Mouse (Mus musculus): Measurements from ENCODE around the gene Prlr. TPM values are rescaled to one million over a fixed set of nuclear protein-coding genes. Genes with fewer than 3 reads are reported as not detected.

The Prlr gene
- total and polyA plus RNA-seq, 2 experiments from 2014 or later: 2.3 to 4.8 TPM

DNA sequence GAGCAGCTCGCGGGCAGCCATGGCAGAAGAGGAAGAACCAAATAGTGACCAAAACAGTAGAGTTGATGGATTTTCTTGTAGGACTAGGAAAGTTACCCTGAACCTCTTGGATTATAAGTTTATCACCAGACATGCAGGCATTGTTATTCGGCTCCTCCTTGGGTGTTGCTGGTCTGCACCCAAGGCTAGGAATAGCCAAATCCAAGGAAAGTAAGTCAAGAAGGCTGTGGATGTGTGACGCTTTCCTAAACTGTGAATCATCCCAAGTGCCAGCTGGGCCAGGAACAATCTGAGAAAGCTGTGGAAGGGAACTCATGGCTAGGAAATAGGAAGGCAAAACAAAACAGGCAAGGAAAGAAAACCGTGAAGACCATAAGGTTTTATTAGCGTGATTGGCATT lies 2.0 kb upstream of the Prlr start:
- Histone ChIP-seq H3K4me3 (ENCODE audit: low read depth, low read length) (no peak overlapping the region), H3K27ac (ENCODE audit: low read depth, low read length) (no peak overlapping the region), H3K4me1 (ENCODE audit: insufficient read depth, low read length) (no peaks in the 10 kb centered on the region), H3K27me3 (ENCODE audit: insufficient read depth, low read length) (no peaks in the 10 kb centered on the region), H3K36me3 (ENCODE audit: insufficient read depth, low read length) (no peaks in the 10 kb centered on the region), H3K4me2 (ENCODE audit: low read depth, low read length, poor library complexity, severe bottlenecking) (no peak overlapping the region), H3K9me3 (ENCODE audit: low read length) (no peaks in the 10 kb centered on the region), H3K9ac (replicated peaks; ENCODE audit: low read length, poor library complexity, severe bottlenecking) (no peak overlapping the region)
- WGBS: 95% methylated on average over 6 of the region's 6 CpGs
- TF ChIP-seq CTCF (IDR thresholded peaks at IDR 0.05): no peak
- DNase-seq (ENCODE audit: low spot score): no peak
- ATAC-seq (ENCODE audit: low FRiP score): no peak

DNA sequence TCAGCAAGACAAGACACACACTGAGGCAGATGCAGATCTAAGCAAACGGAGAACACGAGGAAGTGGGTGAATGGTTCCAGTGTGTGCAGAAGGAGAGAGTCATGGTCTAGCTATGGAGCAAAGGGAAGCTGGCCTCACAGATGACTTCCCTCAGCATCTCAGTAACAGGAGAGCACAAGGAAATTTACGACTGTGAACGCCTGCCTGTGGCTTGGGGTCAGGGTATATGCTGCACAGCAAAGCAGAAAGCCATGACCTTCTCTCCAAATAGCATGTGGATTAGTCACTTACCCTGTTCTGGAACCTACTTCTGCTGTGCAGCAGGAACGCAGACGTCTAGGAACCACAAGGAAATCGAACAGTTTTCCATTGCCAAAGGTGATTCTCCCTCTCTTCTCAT lies 1.4 kb upstream of the Prlr start:
- 87% methylated on average over 7 of the region's 7 CpGs for WGBS
- ATAC-seq (ENCODE audit: low FRiP score): no peak
- H3K4me3 ChIP-seq (ENCODE audit: low read depth, low read length): no peak overlapping the region
- H3K9ac ChIP-seq (replicated peaks; ENCODE audit: low read length, poor library complexity, severe bottlenecking): no peak overlapping the region
- H3K4me1 ChIP-seq (ENCODE audit: insufficient read depth, low read length): no peaks in the 10 kb centered on the region
- no peak for DNase-seq (ENCODE audit: low spot score)
- TF ChIP-seq CTCF (IDR thresholded peaks at IDR 0.05): no peak
- H3K4me2 ChIP-seq (ENCODE audit: low read depth, low read length, poor library complexity, severe bottlenecking): no peak overlapping the region
- H3K9me3 ChIP-seq (ENCODE audit: low read length): no peaks in the 10 kb centered on the region
- H3K27me3 ChIP-seq (ENCODE audit: insufficient read depth, low read length): no peaks in the 10 kb centered on the region
- H3K27ac ChIP-seq (ENCODE audit: low read depth, low read length): no peak overlapping the region
- no peaks in the 10 kb centered on the region for H3K36me3 ChIP-seq (ENCODE audit: insufficient read depth, low read length)

DNA sequence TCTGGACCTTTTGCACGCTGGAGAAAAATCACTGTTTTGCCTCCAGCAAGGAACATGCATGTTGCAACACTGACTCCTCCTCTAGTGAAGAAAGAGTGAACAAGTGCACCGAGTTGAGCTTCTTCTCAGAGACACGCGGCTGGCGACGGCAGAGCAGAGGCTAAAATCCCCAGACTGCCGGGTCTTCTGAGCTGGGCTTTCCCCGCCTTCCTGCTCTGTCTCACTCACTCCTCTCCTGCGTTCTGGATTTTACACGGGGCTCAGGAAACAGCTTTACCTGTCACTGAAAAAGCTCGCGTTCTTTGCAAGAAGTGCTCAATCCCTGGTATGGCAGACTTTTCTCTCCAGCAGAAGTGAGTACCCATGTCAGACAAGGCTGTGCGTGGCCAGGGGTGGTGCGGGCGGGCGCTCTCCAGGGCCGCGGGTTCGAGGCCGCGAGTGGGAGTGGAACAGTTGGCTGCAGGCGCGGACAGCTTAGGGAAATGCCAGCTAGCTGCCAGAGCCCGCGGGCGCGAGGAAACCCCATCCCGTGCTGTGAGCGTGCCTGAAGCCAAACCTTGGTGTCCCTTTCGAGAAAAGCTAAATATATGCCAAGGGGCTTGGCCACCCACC lies 587 bp downstream of the Prlr start:
- Histone ChIP-seq H3K4me1 (ENCODE audit: insufficient read depth, low read length) (no peaks in the 10 kb centered on the region), H3K27me3 (ENCODE audit: insufficient read depth, low read length) (no peaks in the 10 kb centered on the region), H3K9me3 (ENCODE audit: low read length) (no peaks in the 10 kb centered on the region), H3K36me3 (ENCODE audit: insufficient read depth, low read length) (no peaks in the 10 kb centered on the region), H3K4me2 (ENCODE audit: low read depth, low read length, poor library complexity, severe bottlenecking) (peak overlapping the region; percentile 88), H3K4me3 (ENCODE audit: low read depth, low read length) (peak overlapping the region; percentile 49), H3K27ac (ENCODE audit: low read depth, low read length) (no peak overlapping the region), H3K9ac (replicated peaks; ENCODE audit: low read length, poor library complexity, severe bottlenecking) (peak overlapping the region; percentile 59)
- 2% methylated on average over 30 of the region's 30 CpGs for WGBS
- peak; percentile 77 for ATAC-seq (ENCODE audit: low FRiP score)
- DNase-seq (ENCODE audit: low spot score): peak; percentile 44
- no peak for TF ChIP-seq CTCF (IDR thresholded peaks at IDR 0.05)

DNA sequence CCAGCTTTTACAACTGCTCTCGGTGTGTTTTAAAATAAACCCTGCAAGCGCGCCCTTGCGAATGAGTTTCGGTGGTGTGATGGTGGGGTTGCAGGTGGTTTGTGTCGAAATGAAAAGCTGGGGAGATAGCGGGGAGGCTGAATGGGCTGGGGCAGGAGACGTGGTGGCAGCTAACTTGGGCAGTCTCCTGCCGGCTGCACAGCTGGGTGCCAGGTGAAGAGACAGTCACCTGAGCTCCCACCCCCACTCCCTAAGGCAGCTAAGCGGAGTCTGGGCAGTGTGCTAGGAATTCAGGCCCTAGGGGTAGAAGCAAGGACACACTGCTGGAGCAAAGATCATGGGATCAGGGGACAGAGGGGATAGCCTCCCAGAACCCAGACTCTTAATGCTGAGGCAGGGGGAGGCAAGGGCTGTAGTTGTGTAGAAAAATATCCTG lies 1.1 kb downstream of the Prlr start:
- Histone ChIP-seq H3K36me3 (ENCODE audit: insufficient read depth, low read length) (no peaks in the 10 kb centered on the region), H3K4me1 (ENCODE audit: insufficient read depth, low read length) (no peaks in the 10 kb centered on the region), H3K4me3 (ENCODE audit: low read depth, low read length) (peak overlapping the region; percentile 49), H3K4me2 (ENCODE audit: low read depth, low read length, poor library complexity, severe bottlenecking) (peak overlapping the region; percentile 88), H3K9ac (replicated peaks; ENCODE audit: low read length, poor library complexity, severe bottlenecking) (peak overlapping the region; percentile 59), H3K27me3 (ENCODE audit: insufficient read depth, low read length) (no peaks in the 10 kb centered on the region), H3K27ac (ENCODE audit: low read depth, low read length) (no peak overlapping the region), H3K9me3 (ENCODE audit: low read length) (no peaks in the 10 kb centered on the region)
- DNase-seq (ENCODE audit: low spot score) (peak; percentile 15), ATAC-seq (ENCODE audit: low FRiP score) (peak; percentile 36)
- 0 out of 2 replicates have a peak, but pooled peaks have one; percentile 15 for TF ChIP-seq CTCF (IDR thresholded peaks at IDR 0.05)
- 3% methylated on average over 10 of the region's 10 CpGs for WGBS

DNA sequence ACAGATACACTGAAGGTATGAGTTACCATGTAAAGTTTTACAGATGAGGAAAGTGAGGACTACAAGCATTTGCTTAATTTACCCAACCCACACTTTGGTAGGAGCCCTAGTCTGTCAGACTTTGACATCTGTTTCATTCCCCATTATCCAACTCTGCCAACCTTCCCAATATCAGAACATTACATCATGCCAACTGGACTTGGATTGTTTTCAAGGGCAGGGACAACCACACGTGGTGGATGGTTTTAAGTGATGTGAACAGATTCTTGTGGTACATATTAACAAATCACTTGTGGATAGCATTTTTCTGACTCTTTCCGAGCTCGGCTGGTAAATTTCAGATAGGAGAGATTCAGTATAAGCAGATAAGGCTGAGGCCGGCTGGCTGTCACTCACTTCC lies 3.7 kb downstream of the Prlr start:
- 90% methylated on average over 4 of the region's 4 CpGs for WGBS
- ATAC-seq (ENCODE audit: low FRiP score): no peak

DNA sequence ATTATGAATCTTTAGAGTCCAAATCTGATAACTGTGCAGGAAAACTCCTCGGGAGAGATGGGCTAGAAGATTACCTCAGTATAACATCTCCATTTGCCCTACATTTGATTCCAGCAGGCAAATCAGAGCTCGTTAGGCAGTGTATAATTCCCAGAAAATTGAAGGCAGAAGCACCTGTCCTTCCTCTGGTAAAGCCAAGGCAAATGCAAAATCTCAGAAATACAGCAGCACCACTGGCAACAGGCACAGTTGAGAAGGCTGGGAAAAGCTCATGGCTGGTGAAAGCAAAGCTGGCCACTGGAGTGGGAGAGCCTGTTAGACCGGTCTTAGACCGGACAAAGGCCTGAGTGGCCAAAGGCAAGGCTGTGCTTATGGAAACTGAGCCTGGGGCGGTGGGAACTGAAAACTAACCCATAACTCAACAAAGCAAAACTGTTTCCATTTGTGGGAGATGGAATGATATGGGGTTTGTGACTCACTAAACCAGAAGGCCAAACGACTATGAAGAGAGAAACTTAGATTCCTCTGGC lies 15.1 kb downstream of the Prlr start:
- WGBS: 82% methylated on average over 6 of the region's 6 CpGs
- Histone ChIP-seq H3K4me1 (ENCODE audit: insufficient read depth, low read length) (no peaks in the 10 kb centered on the region), H3K27ac (ENCODE audit: low read depth, low read length) (no peak overlapping the region), H3K27me3 (ENCODE audit: insufficient read depth, low read length) (no peaks in the 10 kb centered on the region), H3K4me2 (ENCODE audit: low read depth, low read length, poor library complexity, severe bottlenecking) (no peak overlapping the region), H3K9ac (replicated peaks; ENCODE audit: low read length, poor library complexity, severe bottlenecking) (no peak overlapping the region), H3K36me3 (ENCODE audit: insufficient read depth, low read length) (no peaks in the 10 kb centered on the region), H3K4me3 (ENCODE audit: low read depth, low read length) (no peak overlapping the region), H3K9me3 (ENCODE audit: low read length) (no peaks in the 10 kb centered on the region)
- ATAC-seq (ENCODE audit: low FRiP score) (no peak), DNase-seq (ENCODE audit: low spot score) (no peak)
- TF ChIP-seq CTCF (IDR thresholded peaks at IDR 0.05): no peak

More for the DNA sequence above, 3.7 kb downstream of the Prlr start:
- Histone ChIP-seq H3K9me3 (ENCODE audit: low read length) (no peaks in the 10 kb centered on the region), H3K4me1 (ENCODE audit: insufficient read depth, low read length) (no peaks in the 10 kb centered on the region), H3K36me3 (ENCODE audit: insufficient read depth, low read length) (no peaks in the 10 kb centered on the region), H3K27me3 (ENCODE audit: insufficient read depth, low read length) (no peaks in the 10 kb centered on the region), H3K9ac (replicated peaks; ENCODE audit: low read length, poor library complexity, severe bottlenecking) (no peak overlapping the region), H3K27ac (ENCODE audit: low read depth, low read length) (no peak overlapping the region), H3K4me2 (ENCODE audit: low read depth, low read length, poor library complexity, severe bottlenecking) (no peak overlapping the region), H3K4me3 (ENCODE audit: low read depth, low read length) (no peak overlapping the region)
- no peak for TF ChIP-seq CTCF (IDR thresholded peaks at IDR 0.05)
- no peak for DNase-seq (ENCODE audit: low spot score)

Data from midbrain, postnatal 0 days (tissue).